Mouse (Mus musculus) T-helper 2 cell (primary cell): ENCODE results near the gene Olfr99.
"Not testable (repeated sequence)": the region's sequence is repeated elsewhere in the genome, so short reads cannot be mapped to it uniquely, and the experiment has no call there.

Experiments
- in situ Hi-C: fragments of 300-600 bp; cut with MboI, MseI; formaldehyde crosslinking; loops from one replicate; pipeline ENCODE4 v1.15.1; 2025; ENCODE audit warnings: high pct_unique_total_duplicates

Olfr99 gene

GRCm38 (mm10) chr17:37283360-37283759 is at the start of gene Olfr99:
Olfr99 (minus strand) TSS chr17:37283460.
- in situ Hi-C loops = no loop called here

DNA sequence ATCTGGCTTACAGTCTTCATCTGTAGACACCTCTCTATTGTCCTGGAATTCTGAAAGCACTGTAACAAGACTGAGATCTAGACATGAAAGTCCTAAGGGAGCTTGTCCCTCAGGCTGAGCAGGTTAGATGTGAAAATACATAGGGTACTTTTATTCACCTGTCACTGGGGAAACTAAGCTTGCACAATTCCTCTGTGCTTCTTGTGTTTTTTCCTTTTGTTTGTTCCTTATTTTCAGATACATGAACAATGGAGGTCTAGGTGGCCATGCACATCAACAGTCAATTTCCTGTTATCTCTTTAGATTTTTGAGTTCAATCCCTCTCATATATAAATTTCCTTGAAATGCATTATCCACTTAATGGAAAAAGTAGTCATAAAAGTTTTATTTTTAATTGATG is 33.7 kb upstream of the Olfr99 start, which contains the start of gene Olfr102:
TSS of gene Olfr102 (minus strand) at position 101 of the 400 bp plus-strand sequence.
- in situ Hi-C loops = no loop called here

DNA sequence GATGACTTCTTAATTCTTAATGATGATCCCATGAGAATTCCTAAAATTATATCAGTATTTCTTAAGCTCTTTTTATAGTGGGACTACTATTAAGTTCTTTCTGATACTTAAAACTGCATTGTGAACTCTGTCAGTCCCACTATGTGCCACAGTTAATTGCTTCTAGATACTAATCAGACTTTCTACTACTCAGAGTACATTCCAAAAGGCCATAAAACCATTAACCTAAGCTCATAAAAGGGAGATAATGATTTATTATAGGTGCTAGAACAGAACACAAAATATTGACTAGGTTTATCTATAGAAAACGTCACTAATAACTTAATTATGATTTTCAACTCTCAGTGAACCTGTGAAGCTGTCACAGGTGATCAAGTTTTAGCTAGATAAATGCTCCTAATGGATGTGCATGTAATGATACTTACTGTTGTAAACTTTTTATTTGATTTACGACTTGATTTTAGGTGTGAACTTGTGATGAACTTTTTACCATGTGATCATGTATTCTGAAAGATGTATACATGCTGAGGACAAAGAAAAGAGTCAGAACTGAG is 27.0 kb upstream of the Olfr99 start:
- in situ Hi-C loops = no loop called here

DNA sequence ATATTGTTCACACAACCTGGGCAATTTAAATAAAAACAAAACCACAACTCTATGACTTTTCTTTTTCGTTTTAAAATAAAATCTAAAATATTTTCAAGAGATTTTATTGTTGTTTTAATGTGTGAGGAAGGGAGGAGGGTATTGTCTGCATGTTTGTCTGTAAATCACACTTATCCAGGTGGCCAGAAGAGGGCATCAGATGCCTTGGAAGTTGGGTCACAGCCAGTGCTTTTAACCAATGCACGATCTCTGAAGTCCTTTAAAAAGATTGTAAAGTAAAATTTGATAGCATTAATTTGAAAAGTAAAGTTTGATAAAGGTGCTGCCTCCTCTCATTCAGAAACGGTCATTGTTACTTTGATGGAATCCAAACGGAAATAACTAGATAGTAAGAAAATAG is 25.2 kb upstream of the Olfr99 start:
- in situ Hi-C loops = no loop called here

- in situ Hi-C loops = no loop called here
These were observed 21.0 kb upstream of the Olfr99 start, which contains the start of gene Olfr101 for GRCm38 (mm10) chr17:37304213-37304612. Olfr101 (minus strand) TSS chr17:37304313.

GRCm38 (mm10) chr17:37280331-37280730 is 2.9 kb downstream of the Olfr99 start:
- in situ Hi-C loops = no loop called here

DNA sequence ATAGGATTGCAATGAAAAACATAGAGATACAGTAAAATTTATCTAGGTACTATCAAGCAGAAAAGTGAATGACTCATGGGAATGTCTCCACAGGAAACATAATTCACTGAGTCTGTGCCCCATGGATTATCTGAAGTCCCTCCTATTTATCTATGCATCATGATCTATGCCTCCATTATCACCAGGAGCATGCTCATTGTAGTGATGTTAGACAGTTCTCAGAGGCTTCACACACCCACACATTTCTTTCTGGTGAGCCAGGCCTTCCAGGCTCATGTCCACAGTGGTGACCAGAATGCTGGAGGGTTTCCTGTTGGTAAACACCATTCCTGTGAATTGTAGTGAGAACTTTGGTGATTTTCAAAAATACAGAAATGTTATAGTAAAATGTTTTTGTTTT is 6.7 kb downstream of the Olfr99 start:
- in situ Hi-C loops = no loop called here

DNA sequence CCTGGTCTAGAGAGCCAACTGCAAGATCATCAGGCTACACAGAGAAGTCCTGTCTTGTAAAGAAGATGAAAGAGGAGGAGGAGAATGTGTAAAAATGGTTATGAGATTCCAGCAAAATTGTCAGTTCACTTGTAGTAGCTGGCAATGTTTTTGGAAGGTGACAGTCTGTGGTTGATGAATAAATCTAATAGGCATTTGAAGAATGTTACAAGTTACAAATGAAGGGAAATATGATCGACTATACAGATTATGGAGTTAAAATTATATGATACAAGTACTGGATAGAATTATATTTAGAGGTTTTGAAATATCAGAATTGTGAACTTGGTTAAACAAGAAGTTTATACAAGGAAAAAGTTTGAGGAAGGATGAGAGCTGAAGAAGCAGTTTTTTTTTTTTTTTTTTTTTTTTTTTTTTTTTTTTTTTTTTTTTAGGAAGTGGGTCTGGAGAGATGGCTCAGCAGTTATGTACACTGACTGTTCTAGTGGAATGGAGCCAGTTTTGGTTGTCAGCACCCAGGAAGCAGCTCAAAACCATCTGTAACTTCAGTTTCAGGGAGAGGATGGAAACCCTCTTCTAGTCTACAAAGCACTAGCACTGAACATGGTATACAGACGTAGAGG is 7.5 kb downstream of the Olfr99 start:
- in situ Hi-C loops = no loop called here

- in situ Hi-C loops = no loop called here
These were observed 12.6 kb downstream of the Olfr99 start for GRCm38 (mm10) chr17:37270702-37271092.

GRCm38 (mm10) chr17:37270058-37270701 is 13.1 kb downstream of the Olfr99 start, which contains the start of gene H2-M3:
H2-M3 (plus strand) TSS chr17:37270220.
- in situ Hi-C loops = no loop called here

DNA sequence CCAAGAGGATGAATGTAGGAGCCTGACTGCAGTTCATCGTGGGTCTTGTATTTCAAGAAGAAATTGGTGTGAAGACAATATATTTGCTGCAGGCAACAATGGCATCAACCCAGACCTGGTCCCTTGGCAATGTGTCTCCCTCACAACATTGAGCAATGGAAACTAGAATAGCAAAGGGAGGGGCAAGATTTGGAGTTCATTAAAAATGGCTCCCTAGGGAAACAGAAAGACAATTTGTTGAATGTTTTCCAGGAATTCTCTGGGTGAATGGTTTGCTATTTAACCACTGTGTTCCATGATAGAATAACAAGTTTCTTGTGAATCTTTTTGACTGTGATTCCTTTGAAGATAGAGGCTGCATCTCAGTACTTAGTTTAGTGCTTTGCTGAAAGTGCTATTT is 19.6 kb downstream of the Olfr99 start, which contains the start of gene Olfr98:
TSS of gene Olfr98 (minus strand) at position 124 of the 400 bp plus-strand sequence.
- in situ Hi-C loops = no loop called here

DNA sequence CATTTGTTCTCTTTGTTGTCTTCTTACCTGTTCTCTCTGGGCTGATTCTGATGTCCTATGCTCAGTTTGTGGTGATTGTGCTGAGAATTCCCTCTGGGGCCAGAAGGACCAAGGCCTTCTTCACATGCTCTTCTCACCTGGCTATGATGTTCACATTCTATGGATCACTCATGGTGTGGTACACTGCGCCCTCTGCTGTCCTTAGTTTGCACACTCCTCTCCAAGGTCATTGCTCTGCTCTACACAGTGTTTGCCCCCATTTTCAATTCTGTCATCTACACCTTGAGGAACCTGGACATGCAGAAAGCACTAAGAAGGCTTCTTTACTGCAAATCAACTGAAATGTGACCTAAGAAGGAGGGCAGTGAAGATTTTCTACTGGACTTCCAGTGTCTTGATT is 32.7 kb downstream of the Olfr99 start:
- in situ Hi-C loops = no loop called here

DNA sequence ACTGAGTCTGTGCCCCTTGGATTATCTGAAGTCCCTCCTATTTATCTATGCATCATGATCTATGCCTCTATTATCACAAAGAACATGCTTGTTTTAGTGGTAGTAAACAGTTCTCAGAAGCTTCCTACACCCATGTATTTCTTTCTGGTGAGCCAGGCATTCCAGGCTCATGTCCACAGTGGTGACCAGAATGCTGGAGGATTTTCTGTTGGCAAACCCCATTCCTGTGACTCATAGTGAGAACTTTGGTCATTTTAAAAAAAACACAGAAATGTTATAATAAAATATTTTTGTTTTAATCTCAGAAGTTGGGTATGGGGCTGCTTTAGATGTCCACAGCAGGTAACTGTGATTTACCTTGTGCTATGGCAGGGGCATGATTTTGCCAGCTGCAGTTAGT is 33.8 kb downstream of the Olfr99 start:
- in situ Hi-C loops = no loop called here

GRCm38 (mm10) chr17:37246715-37247114 is 36.5 kb downstream of the Olfr99 start:
- in situ Hi-C loops = no loop called here

- in situ Hi-C loops = no loop called here
These were observed 41.1 kb downstream of the Olfr99 start for GRCm38 (mm10) chr17:37242198-37242597.

- in situ Hi-C loops = not testable (repeated sequence)
These were observed 46.0 kb downstream of the Olfr99 start, which contains the start of gene Olfr97 for GRCm38 (mm10) chr17:37237230-37237629. Olfr97 (minus strand) TSS chr17:37237330.
